Mouse (Mus musculus) embryo, embryonic 10.5 days (tissue): ENCODE data around the gene Csf3.
"Not testable (repeated sequence)": the region's sequence is repeated elsewhere in the genome, so short reads cannot be mapped to it uniquely, and the experiment has no call there.

Source experiments
- DNase-seq: peaks from one replicate; pipeline ENCODE4 v3.0.0-alpha.2; 2015; ENCODE audit warnings: low spot score

Gene Csf3

DNA sequence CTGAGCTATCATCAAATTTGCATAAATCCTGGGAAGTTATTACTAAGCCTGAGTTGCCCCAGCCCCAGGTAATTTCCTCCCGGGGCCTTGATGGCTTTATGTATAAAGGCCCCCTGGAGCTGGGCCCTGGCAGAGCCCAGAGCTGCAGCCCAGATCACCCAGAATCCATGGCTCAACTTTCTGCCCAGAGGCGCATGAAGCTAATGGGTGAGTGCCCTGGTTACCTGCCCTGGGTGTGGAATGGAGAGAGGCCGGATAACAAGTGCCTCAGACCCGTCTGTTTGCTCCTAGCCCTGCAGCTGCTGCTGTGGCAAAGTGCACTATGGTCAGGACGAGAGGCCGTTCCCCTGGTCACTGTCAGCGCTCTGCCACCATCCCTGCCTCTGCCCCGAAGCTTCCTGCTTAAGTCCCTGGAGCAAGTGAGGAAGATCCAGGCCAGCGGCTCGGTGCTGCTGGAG lies at the start of gene Csf3:
TSS of gene Csf3 (plus strand) at position 51 of the 458 bp plus-strand sequence.
- DNase-seq: no peak

DNA sequence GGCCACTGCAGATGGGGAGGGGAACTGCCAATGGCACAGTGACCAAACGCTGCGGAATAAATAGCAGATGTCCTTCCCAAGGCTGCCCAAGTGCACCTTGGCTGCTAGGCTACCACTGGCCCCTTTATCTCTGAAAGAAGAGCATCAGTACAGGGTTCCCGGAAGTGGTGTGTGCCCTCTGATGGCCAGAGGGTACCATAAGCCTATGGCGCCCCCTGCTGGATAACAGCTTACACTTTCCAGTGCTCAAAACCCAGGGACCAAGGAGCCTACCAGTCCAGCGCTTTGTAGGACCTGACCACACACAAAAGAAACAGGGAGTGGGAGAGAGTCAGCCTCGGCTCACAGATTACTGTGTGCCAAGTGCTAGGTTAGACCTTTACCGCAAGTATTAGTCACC lies 46.0 kb upstream of the Csf3 start:
- DNase-seq: peak; percentile 79

DNA sequence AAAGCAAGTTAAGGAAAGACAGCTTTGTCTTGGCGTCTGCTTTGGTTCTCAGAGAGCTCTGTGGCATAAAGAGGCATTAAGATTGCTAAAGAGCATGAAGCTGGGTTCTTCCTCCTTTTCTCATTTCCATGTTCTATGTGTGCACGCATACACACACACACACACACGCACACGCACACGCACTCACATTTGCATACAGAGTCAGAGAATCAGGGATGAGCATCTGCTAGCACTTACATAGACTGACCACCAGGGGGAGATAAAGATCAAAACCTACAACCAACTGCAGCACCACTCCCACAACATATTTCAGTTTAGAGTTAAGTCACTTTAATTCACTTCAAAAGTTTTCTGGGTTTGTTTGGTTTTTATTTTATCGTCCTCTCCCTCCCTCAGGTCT lies 40.5 kb upstream of the Csf3 start:
- DNase-seq: peak; percentile 82

DNA sequence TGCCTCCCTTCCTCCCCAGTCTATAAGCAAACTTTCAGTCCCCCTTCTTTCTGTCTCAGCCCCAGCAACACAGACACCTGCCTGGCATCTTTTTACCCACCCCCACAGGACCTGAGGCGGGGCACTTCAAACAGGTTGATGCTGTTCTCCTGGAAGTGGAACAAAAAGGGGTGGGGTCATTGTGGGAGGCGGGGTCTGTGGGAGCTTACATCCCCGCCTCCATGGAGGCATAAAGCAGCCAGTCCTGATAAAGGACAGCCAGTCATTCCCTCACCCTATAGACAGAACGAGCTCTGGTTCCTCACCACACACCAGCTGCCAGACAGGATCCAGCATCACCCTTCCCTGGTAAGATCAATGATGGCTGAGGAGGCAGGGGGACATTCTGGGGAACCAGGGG lies 37.0 kb upstream of the Csf3 start, which contains the start of gene Gsdma:
TSS of gene Gsdma (plus strand) at position 261 of the 400 bp plus-strand sequence.
- no peak for DNase-seq

DNA sequence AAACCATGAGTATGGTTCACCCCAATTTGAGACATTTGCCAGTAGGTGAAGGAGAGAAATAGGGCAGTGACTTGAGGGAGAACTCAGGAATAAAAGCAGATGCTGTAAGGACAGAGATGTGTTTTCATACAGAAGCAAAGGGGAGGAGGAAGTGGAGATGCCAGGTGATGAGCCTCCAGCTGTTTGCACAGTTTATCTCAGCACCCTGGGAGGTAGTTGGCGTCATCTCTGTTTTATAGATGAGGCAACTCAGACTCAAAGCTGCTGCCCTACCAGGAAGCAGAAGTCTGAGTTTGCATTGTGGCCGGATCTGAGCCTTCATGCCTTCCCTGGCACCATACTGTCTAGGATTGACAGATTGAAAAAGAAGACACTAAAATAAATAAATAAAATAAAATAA lies 32.1 kb upstream of the Csf3 start:
- DNase-seq: no peak

DNA sequence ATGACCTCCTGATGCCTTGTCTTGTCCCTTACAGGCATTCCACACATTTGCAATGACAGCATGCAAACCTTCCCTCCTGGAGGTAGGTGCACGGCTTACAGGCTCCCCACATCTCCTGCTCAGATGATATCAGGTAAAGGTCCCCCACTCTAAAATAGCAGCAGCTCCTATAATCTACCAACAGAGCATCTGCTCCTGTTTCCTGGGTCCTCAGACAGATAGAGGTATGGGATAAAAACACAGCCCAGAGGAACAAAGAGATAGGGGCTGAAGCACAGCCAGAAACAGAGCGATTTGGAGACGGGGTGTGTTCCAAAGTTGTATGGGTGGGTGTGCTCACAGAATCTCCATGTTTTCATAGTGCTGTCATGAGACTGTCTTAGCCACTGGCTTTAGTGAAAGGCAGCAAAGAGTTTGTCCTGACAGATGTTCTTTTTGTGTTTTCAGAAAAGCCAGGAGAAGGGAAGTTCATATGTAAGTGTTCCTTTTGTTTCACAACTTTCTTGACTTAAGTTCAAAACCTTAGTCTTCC lies 29.7 kb upstream of the Csf3 start:
- DNase-seq: no peak

DNA sequence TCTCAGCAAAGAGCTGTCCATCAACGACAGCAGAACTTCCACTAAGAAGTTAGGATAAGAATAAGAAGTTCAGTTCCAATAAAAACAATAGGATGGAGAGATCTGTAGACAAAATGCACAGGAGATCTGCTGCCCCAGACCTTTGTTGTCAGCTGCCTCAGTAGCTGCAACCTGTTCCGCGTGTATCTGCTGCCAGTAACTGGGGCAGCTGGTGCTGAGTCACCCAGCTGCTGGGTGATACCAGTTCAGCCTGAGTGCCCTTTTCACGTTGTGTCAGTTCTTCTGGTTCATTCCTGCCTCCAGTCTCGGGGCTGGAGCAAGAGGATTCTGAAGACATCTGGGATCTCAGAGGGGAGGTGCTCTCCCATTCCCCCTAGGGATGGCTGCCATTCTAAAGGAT lies 29.2 kb upstream of the Csf3 start:
- no peak for DNase-seq

DNA sequence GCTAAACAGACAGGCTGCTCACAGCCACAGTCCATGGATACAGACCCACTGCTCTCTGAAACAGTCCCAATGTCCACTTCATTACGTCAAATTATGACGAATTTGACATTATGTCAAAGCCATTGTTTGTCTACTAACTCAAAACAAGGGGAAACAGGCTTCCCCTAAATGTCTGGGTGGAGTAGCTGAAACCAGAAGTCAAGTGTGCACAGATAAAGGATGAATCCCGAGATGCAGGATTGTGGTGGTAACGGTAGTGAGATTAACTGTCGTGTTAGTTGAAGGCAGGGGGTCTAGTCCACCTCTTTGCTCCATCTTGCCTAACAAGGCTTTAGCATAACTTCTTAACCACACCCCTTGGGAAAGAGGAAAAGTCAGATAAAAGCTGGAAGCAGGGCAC lies 28.6 kb upstream of the Csf3 start:
- DNase-seq: no peak

DNA sequence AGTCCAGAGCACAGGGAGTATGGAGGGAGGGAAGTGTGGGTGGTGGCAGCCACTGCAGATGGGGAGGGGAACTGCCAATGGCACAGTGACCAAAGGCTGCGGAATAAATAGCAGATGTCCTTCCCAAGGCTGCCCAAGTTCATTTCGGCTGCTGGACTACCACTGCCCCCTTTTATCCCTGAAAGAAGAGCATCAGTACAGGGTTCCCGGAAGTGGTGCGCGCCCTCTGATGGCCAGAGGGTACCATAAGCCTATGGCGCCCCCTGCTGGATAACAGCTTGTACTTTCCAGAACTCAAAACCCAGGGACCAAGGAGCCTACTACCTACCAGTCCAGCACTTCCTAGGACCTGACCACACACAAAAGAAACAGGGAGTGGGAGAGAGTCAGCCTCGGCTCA lies 27.9 kb upstream of the Csf3 start:
- DNase-seq: peak; percentile 79

DNA sequence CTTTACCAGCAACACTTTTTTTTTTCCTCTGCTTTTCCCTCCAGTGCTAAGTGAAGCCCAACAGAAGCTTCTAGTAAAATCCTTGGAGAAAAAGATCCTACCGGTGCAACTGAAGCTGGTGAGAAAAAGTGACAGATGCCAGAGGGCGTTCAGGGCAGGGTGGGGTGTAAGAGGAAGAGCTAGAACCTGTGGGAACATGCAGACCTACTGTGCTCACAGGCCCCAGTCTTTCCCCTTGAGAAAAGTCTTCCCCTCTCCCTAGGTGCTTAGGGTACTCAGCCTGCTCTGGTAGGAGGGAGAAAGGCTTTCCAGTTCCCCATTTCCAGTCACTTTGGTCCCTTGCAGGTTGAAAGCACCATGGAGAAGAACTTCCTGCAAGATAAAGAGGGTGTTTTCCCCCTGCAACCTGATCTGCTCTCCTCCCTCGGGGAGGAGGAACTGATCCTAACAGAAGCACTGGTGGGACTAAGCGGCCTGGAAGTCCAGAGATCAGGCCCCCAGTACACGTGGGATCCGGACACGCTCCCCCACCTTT lies 25.2 kb upstream of the Csf3 start:
- DNase-seq: no peak

DNA sequence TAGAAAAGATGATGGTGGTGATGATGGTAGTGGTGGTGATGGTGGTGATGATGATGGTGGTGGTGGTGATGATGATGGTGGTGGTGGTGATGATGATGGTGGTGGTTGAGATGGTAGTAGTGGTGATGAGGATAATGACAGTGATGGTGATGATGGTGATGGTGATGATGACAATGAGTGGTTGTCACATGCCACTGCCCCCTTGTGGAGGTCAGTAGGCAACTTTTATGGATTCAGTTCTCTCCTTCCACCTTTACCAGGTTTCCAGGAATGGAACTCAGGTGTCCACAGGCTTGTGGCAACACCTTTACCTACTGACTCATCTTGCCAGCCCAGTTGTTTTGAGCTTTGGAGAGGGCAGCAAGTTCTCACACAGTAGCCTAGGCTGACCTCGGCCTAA lies 21.0 kb upstream of the Csf3 start:
- no peak for DNase-seq

DNA sequence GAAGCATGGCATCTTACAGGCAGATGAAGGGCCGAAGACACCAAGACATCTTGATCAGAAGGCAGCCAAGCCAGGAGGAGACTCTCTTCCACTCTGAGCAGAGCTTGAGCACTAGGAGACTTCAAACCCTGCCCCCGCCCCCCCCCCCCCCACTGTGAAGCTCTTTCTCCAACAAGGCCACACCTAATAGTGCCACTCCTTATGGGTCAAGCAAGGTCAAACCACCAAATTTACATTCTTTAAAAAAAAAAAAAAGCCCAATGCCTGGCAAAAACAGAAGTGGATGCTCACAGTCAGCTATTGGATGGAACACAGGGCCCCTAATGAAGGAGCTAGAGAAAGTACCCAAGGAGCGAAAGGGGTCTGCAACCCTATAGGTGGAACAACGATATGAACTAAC lies 20.5 kb upstream of the Csf3 start:
- DNase-seq: not testable (repeated sequence)

DNA sequence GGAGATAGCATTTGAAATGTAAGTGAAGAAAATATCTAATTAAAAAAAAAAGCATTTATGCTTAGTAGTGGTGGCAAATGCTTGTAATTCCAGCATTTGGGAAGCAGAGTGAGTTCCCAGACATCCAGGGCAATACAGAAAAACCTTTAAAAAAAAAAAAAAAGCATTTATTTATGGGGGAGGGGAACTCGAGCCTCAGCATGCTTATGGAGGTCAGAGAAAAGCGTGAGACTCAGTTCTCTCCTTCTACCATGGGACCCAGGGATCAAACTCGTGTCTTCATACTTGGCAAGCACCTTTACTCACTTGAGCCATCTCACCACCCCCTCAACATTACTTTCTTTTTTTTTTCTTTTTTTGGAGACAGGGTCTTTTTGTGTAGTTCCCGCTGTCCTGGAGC lies 19.9 kb upstream of the Csf3 start:
- DNase-seq: no peak

DNA sequence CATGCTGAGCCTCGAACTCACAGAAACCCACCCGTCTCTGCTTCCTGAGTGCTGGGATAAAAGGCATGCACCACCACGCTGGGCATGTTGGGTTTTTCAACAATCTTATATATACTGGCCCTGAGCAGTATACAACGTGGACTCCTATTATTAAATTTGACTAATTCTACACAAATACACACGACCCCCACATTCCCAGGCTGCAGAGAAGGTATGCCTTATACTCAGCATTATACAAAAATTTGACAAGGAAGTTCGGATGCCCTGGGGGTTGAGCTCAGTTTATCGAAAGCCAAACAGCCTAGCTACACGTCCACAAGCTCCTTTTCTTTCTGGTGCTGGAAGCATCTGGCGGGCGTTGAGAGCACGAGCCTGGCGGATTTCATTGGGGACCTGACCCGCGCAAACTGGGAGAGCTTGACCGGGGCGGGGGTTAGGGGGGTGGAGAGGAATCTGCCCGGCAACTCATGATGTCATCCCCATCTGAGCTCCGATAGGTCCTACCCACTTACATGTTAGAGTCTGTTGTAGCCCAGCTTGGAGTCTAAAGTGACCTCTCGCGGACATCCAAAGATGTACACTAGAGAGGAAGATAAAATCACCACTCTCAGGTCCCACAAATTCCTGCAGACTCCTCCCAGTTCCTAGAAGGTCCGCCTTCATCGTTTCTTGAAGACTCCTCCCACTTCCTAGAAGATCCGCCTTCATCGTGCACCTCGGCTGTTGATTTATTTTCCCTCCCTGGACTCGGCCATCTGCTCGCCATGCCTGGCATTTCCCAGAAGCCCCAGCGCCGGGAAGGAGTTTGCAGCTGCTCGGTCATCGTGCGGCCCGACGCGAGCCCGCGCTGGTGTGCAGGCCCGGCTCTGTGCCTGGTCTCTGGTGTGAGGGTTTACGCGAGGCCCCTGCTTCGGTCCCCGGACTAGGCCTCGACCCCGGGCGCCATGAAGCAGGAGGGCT lies 19.0 kb upstream of the Csf3 start, which contains the start of gene Psmd3:
TSS of gene Psmd3 (plus strand) at position 769 of the 960 bp plus-strand sequence.
- DNase-seq: peak; percentile 98

DNA sequence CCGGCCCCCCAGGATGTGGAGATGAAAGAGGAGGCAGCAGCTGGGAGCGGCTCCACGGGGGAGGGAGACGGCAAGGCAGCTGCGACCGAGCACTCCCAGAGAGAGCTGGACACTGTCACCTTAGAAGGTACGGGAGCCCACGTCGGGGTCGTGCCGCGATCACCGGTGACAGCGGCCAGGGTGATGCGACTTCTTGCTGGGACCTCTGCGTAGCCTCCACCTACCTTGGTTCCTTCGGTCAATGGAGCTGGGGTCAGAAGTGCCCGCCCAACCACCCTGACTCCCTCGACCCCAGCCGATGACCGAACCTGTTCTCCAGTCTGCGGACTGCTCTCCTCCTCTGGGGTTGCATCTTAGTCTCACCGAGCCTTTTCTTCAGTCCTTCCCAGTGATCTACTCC lies 18.3 kb upstream of the Csf3 start:
- DNase-seq: peak; percentile 15

DNA sequence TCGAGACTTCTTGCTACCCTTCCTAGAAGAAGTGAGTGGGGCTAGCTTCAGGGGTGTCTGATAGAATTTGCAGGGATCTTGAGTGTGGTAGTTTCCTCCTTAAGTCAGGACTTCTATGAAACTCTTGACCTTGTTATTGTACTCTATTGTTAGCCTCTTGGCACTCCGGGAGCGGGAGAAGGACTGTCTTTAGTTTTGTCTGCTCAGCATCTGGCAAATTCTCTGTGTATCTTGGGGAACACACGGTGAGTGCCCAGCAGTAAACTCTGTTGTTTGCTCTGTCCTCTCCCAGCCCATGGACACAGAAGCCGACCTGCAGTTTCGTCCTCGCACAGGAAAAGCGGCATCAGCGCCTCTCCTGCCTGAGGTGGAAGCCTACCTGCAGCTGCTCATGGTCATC lies 15.4 kb upstream of the Csf3 start:
- no peak for DNase-seq

DNA sequence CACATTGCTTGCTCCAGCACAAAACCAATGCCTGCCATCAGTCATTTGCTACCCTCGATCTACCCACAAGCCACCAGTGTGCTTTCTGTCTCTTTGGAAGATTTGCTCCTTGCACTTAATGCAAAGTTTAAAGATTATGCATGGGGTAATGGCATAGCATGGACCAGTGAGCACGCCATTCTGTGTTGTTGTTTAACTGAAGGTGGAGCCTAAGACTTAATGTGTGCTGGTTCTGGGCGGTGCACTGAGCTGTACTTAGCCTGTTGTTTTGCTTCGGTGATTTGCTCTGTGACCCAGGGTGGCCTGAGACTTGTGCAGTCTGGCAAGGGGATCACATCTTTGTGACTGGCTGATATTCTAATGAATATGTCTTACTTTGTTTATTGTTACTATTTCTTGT lies 14.1 kb upstream of the Csf3 start:
- DNase-seq: no peak

DNA sequence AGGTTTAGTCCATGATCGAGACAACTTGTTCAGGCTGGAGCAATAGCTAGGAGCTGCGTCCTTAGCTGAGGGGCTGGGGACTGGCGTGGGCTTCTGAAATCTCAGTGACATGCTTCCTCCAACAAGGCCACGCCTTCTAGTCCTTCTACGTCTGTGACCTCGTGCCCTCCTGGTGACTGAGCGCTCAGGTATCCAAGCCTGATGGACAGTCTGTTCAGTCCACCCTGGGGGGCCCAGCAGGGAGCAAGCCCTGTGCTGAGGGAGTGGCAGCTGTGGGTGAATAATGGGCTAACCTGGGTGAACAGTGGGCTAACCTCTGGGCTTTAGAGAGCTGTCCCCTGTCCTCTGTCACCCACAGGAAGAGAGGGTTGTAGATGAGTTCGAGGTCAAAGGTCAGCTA lies 13.1 kb upstream of the Csf3 start:
- DNase-seq: no peak

DNA sequence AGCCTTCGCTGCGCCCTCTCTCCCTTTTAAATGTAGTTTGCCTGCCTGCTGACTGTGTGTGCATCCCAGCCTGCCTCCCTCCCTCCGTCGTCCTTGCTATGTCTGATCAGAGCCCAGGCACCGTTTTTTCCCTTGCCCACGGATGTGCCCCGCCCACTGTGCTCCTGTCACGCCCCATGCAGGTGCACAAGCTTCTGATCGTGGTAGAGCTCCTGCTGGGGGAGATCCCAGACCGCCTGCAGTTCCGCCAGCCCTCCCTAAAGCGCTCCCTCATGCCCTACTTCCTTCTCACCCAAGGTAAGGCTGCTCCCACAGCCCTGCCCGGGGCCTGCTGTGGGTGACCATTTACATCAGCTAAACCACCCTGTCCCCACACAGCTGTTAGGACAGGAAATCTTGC lies 7.9 kb upstream of the Csf3 start:
- no peak for DNase-seq

DNA sequence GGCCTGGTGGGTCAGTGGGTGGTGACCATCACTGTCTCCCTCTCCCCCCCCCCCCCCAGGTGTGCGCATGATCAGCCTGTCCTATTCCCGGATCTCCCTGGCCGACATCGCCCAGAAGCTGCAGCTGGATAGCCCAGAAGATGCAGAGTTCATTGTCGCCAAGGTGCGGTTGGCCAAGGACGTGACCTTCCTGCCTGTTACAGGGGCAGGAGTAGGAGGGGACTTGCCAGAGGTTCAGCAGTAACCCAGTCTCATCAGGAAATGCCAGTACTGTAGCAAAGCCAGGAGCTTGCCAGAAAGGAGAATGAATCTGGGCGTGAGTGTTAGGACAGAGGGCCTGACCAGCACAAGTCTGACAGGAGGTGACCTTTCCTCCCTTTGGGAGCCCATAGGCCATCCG lies 7.3 kb upstream of the Csf3 start:
- DNase-seq: no peak

DNA sequence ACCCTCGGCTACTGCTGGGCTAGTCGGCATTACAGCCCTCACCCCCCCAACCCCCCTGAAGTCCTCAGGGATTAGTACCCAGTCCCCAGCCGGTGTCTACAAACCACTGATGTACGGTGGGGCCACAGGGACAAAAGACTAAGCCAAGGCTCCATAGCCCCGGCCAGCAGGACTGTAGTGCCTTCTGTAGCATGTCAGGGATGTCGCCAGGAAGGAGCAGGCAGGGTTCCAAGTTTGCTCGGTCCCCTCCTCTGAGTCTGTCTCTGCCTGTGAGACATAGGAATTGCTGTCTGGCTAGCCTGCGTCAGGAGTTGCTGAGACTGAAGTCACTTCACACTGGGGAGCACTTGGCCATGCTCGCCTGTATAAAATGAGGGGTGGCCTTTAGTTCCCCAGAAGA lies 6.8 kb upstream of the Csf3 start:
- no peak for DNase-seq

DNA sequence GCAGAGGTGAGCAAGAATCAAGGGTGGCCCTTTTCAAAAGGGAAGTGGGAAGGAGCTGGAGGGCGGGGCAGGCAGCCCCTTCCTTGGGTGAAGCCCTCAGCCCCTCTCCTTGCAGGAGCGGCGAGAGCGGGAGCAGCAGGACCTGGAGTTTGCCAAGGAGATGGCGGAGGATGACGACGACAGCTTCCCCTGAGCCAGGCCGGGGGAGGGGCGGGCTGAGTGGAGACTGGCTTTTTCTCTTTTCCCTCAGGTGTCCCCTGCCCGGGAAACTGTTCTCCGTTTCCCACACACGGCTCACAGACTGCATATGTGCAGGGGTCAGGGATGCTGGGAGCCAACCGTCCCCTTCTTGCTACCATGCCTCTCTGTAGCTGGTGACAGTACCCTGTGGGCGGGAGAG lies 5.7 kb upstream of the Csf3 start:
- no peak for DNase-seq
